Mouse (Mus musculus): ENCODE measurements around the gene Paf1. TPM values are rescaled to one million over a fixed set of nuclear protein-coding genes. Genes with fewer than 3 reads are reported as not detected.
A peak's percentile ranks its signal among the peaks of the same experiment; 100 is the strongest.

The Paf1 gene
- total and polyA plus RNA-seq, 2 experiments: 16.1 to 59.1 TPM

DNA sequence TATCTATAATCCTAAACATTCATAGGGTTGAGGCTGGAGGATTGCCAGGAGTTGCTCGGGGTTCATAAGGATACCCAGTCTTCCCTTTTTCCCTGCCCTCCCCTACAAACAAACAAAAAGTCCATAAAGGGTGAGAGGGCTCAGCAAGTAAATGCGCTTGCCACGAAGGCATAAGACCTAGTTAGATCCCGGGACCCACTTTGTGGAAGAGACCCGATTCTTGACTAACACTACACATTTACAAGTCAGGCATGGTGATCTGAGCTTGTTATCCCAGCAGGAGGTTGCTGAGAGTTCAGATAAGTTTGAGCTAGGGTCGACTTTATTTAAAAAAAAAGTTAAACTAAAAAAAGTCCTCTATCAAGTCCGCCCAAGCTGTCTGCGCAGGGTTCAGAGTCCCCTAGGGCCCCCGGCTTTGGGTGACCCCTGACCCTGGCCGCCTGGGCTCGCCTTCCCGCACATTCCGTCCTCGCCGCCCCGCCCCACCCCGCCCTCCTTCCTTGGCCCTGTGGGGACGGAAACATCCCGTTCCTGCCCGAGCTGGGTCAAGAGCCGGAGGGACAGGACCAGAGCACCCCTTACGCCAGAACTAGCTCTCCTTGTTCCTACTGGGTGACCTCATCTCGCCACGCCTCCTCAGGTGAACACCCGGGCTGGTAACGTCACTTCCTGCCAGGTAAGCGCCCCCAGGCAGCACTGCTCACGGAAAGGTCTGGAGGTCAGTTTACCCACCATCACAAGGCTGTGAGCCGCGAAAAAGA, 16.6 kb upstream of the Paf1 start:
- peaks cover 20% of the 10 kb centered on the region for H3K79me2 ChIP-seq (ENCODE audit: control insufficient read depth, insufficient read depth, low read length)
- no peaks in the 10 kb centered on the region for H3K27me3 ChIP-seq (ENCODE audit: control insufficient read depth, insufficient read depth, low read length)
- H3K4me1 ChIP-seq (ENCODE audit: control insufficient read depth, insufficient read depth, low read length): peaks cover 10% of the 10 kb centered on the region; the same call in 1 of the 2 replicates
- DNase-seq (ENCODE audit: extremely low read depth, low read depth, low spot score): peak; percentile 98
- TF ChIP-seq CTCF (IDR thresholded peaks at IDR 0.05; ENCODE audit: low read depth, low read length) (peak; percentile 10; the same call in 1 of the 2 replicates), POLR2A (IDR thresholded peaks at IDR 0.05; ENCODE audit: extremely low read depth, insufficient read depth, low read length) (peak; percentile 84)
- H3K27ac ChIP-seq (replicated peaks; ENCODE audit: insufficient read depth, low read depth, low read length): peak overlapping the region; percentile 97
- 1% methylated on average over 30 of the region's 30 CpGs for WGBS
- H3K36me3 ChIP-seq (ENCODE audit: control insufficient read depth, insufficient read depth, low read length): peaks cover 8% of the 10 kb centered on the region
- H3K4me3 ChIP-seq (ENCODE audit: insufficient read depth, low read depth, low read length): peak overlapping the region; percentile 24
- H3K9ac ChIP-seq (ENCODE audit: low read depth, low read length): peak overlapping the region; percentile 67

DNA sequence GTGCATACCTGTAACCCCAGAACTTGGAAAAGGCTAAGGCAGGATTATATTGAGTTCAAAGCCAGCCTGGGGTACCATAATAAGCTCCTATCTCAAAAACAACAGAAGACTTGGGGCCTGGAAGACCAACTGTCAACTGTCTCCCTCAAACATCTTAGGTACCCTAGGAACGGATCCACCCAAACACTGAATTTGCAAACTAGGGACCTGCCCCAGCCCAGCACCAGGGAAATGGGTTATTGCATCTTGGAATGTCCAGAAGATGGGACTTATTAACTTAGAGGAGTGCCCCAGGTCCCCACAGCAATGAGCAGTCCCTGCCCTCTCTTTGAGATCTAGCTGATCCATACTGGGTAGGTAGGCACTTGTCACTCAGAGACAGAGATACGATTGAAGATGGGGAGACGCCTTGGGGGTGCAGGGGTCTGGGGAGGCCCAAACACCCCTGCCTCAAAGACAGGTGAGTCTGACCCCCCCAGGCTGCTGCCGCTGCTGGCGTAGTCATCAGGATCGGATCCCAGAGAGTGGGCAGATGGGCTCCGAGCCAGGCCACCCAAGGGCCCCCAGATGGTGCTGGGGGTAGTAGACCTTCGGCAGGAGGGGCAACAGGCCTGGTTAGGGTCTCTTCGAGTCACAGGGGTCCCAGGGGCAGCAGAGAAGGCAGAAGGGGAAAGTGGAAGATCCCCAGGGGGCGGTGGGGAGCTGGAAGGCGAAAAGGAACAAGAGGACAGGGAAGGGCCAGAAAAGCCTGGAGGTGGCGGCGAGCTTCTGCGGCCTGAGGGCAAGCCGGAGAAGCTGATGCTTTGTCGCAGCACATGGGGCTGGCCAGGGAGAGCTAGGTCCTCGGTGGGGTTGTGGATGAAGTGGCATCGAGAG, 15.3 kb upstream of the Paf1 start:
- DNase-seq (ENCODE audit: extremely low read depth, low read depth, low spot score): peak; percentile 57
- TF ChIP-seq POLR2A (IDR thresholded peaks at IDR 0.05; ENCODE audit: extremely low read depth, insufficient read depth, low read length) (0 out of 2 replicates have a peak, but pooled peaks have one; percentile 4), CTCF (IDR thresholded peaks at IDR 0.05; ENCODE audit: low read depth, low read length) (no peak)
- Histone ChIP-seq H3K27ac (replicated peaks; ENCODE audit: insufficient read depth, low read depth, low read length) (peak overlapping the region; percentile 97), H3K36me3 (ENCODE audit: control insufficient read depth, insufficient read depth, low read length) (peaks cover 8% of the 10 kb centered on the region), H3K4me3 (ENCODE audit: insufficient read depth, low read depth, low read length) (peak overlapping the region; percentile 96), H3K4me1 (ENCODE audit: control insufficient read depth, insufficient read depth, low read length) (peaks cover 13% of the 10 kb centered on the region; the same call in 1 of the 2 replicates), H3K9ac (ENCODE audit: low read depth, low read length) (peak overlapping the region; percentile 99), H3K79me2 (ENCODE audit: control insufficient read depth, insufficient read depth, low read length) (peaks cover 20% of the 10 kb centered on the region), H3K27me3 (ENCODE audit: control insufficient read depth, insufficient read depth, low read length) (no peaks in the 10 kb centered on the region)
- 3% methylated on average over 18 of the region's 18 CpGs for WGBS

DNA sequence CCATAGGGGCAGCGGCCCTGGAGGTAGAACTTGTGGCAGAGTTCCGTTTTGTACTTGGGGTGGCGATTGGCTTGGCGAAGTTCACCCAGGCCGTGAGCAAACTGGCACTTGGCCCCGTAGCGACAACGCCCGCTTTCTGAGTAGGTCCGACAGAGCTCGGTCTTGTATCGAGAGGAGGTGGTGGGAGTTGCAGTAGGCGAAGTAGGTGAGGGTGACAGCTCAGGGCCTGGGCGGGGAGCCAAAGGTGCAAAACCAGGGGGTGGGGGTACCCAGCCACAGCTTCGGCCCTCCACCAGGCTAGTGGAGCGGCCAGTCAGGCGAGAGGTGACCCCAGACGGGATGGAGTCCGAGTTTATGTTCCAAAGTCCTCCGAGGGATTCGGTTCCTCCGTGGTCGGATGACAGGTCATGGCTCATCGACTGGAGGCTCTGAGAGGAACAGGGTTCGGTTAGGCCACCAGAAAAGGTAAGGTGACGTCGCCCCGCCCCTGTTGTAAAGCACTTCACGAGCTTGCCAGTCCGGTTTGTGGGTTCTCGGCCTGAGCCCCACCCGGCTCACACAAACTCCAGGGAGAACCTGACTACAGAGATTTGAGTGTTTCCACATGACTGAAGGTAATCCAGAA, 14.6 kb upstream of the Paf1 start:
- TF ChIP-seq CTCF (IDR thresholded peaks at IDR 0.05; ENCODE audit: low read depth, low read length): no peak; the same call in 1 of the 2 replicates
- peak; percentile 53; the same call in 1 of the 2 replicates for TF ChIP-seq POLR2A (IDR thresholded peaks at IDR 0.05; ENCODE audit: extremely low read depth, insufficient read depth, low read length)
- Histone ChIP-seq H3K36me3 (ENCODE audit: control insufficient read depth, insufficient read depth, low read length) (peaks cover 8% of the 10 kb centered on the region), H3K27me3 (ENCODE audit: control insufficient read depth, insufficient read depth, low read length) (no peaks in the 10 kb centered on the region), H3K4me1 (ENCODE audit: control insufficient read depth, insufficient read depth, low read length) (peaks cover 18% of the 10 kb centered on the region; the same call in 1 of the 2 replicates), H3K79me2 (ENCODE audit: control insufficient read depth, insufficient read depth, low read length) (peaks cover 20% of the 10 kb centered on the region), H3K27ac (replicated peaks; ENCODE audit: insufficient read depth, low read depth, low read length) (peak overlapping the region; percentile 97), H3K9ac (ENCODE audit: low read depth, low read length) (peak overlapping the region; percentile 99), H3K4me3 (ENCODE audit: insufficient read depth, low read depth, low read length) (peak overlapping the region; percentile 96)
- whole genome bisulfite sequencing: under 1% methylated on average over 32 of the region's 32 CpGs
- DNase-seq (ENCODE audit: extremely low read depth, low read depth, low spot score): peak; percentile 74

DNA sequence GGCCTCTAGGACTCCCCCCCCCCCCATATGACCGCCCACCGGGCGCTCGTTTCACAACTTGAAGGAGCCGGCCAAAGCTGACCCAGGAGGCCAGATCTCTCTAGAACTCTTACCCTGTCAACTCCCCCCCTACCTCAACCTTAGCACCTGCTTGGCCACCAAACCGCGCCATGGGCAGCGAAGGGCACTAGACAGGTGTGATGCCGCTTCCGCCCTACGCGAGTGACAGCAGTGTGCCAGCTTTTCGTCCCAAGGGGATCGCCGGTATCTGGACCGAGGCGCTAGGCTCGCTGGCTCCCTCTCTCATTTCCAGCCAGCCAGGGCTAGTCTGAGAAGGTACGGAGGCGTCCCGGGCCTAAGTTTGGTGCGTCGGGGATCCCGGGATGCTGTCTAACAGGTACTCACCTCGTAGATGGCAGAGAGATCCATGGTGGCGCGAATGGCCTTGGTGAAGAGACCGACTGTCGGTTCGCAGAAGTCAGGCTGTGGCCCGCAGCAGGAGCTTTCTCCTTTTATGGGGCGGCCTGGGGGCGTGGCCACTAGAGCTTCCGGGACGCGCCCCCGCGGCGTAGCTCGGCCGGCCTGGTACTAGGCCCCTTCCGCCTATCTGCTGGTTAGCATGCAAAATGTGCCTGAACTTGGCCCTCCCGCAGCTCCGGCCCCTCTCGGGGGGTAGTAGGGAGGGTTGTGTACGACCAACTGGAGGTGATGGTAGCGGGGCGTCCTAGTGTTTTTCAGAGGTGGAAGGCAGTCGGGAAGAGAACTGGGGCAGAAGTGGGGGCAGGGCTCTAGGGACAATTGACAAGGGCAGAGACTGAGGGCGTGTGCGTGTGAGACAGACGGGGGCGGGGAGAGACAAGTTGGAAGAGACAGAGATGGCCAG, 13.7 kb upstream of the Paf1 start:
- H3K27ac ChIP-seq (replicated peaks; ENCODE audit: insufficient read depth, low read depth, low read length): peak overlapping the region; percentile 97
- H3K79me2 ChIP-seq (ENCODE audit: control insufficient read depth, insufficient read depth, low read length): peaks cover 20% of the 10 kb centered on the region
- peaks cover 8% of the 10 kb centered on the region for H3K36me3 ChIP-seq (ENCODE audit: control insufficient read depth, insufficient read depth, low read length)
- H3K9ac ChIP-seq (ENCODE audit: low read depth, low read length): peak overlapping the region; percentile 99
- H3K4me1 ChIP-seq (ENCODE audit: control insufficient read depth, insufficient read depth, low read length): peaks cover 25% of the 10 kb centered on the region; the same call in 1 of the 2 replicates
- DNase-seq (ENCODE audit: extremely low read depth, low read depth, low spot score): peak; percentile 93
- WGBS: under 1% methylated on average over 53 of the region's 53 CpGs
- peak; percentile 100 for TF ChIP-seq POLR2A (IDR thresholded peaks at IDR 0.05; ENCODE audit: extremely low read depth, insufficient read depth, low read length)
- no peak; the same call in 1 of the 2 replicates for TF ChIP-seq CTCF (IDR thresholded peaks at IDR 0.05; ENCODE audit: low read depth, low read length)
- no peaks in the 10 kb centered on the region for H3K27me3 ChIP-seq (ENCODE audit: control insufficient read depth, insufficient read depth, low read length)
- peak overlapping the region; percentile 96 for H3K4me3 ChIP-seq (ENCODE audit: insufficient read depth, low read depth, low read length)
